Mouse (Mus musculus): ENCODE measurements around the gene Lpin1. TPM values are rescaled to one million over a fixed set of nuclear protein-coding genes. Genes with fewer than 3 reads are reported as not detected.

The Lpin1 gene
- polyA plus RNA-seq, 1 experiment = 19.6 TPM

- TF ChIP-seq CTCF (IDR thresholded peaks at IDR 0.05; ENCODE audit: low read depth, low read length) = no peak
- TF ChIP-seq POLR2A (IDR thresholded peaks at IDR 0.05; ENCODE audit: borderline replicate concordance, low read depth, low read length) = no peak
- Histone ChIP-seq H3K4me3 (ENCODE audit: insufficient read depth, low read length) (no peak overlapping the region), H3K27ac (ENCODE audit: insufficient read depth, low read depth, low read length) (no peak overlapping the region), H3K4me1 (ENCODE audit: control insufficient read depth, insufficient read depth, low read length) (no peaks in the 10 kb centered on the region)
These were observed 31.2 kb upstream of the Lpin1 start for GRCm38 (mm10) chr12:16642000-16642399.

GRCm38 (mm10) chr12:16640075-16640474, 29.3 kb upstream of the Lpin1 start:
- no peak overlapping the region for H3K27ac ChIP-seq (ENCODE audit: insufficient read depth, low read depth, low read length)
- TF ChIP-seq CTCF (IDR thresholded peaks at IDR 0.05; ENCODE audit: low read depth, low read length) = no peak
- TF ChIP-seq POLR2A (IDR thresholded peaks at IDR 0.05; ENCODE audit: borderline replicate concordance, low read depth, low read length) = no peak
- no peak overlapping the region for H3K4me3 ChIP-seq (ENCODE audit: insufficient read depth, low read length)
- H3K4me1 ChIP-seq (ENCODE audit: control insufficient read depth, insufficient read depth, low read length) = no peaks in the 10 kb centered on the region

GRCm38 (mm10) chr12:16639078-16639771, 28.5 kb upstream of the Lpin1 start:
- Histone ChIP-seq H3K4me3 (ENCODE audit: insufficient read depth, low read length) (no peak overlapping the region), H3K4me1 (ENCODE audit: control insufficient read depth, insufficient read depth, low read length) (no peaks in the 10 kb centered on the region)
- TF ChIP-seq POLR2A (IDR thresholded peaks at IDR 0.05; ENCODE audit: borderline replicate concordance, low read depth, low read length) (no peak), CTCF (IDR thresholded peaks at IDR 0.05; ENCODE audit: low read depth, low read length) (0 out of 2 replicates have a peak, but pooled peaks have one; percentile 21)

GRCm38 (mm10) chr12:16635816-16636215, 25.1 kb upstream of the Lpin1 start:
- Histone ChIP-seq H3K4me1 (ENCODE audit: control insufficient read depth, insufficient read depth, low read length) (no peaks in the 10 kb centered on the region), H3K27ac (ENCODE audit: insufficient read depth, low read depth, low read length) (no peak overlapping the region), H3K4me3 (ENCODE audit: insufficient read depth, low read length) (no peak overlapping the region)
- TF ChIP-seq POLR2A (IDR thresholded peaks at IDR 0.05; ENCODE audit: borderline replicate concordance, low read depth, low read length) = no peak
- no peak for TF ChIP-seq CTCF (IDR thresholded peaks at IDR 0.05; ENCODE audit: low read depth, low read length)

More at GRCm38 (mm10) chr12:16639078-16639771, 28.5 kb upstream of the Lpin1 start:
- H3K27ac ChIP-seq (ENCODE audit: insufficient read depth, low read depth, low read length) = no peak overlapping the region

- no peak overlapping the region for H3K27ac ChIP-seq (ENCODE audit: insufficient read depth, low read depth, low read length)
- TF ChIP-seq CTCF (IDR thresholded peaks at IDR 0.05; ENCODE audit: low read depth, low read length) (peak; percentile 94), POLR2A (IDR thresholded peaks at IDR 0.05; ENCODE audit: borderline replicate concordance, low read depth, low read length) (no peak)
These were observed 23.5 kb upstream of the Lpin1 start for GRCm38 (mm10) chr12:16634075-16634813.

GRCm38 (mm10) chr12:16633235-16633634, 22.5 kb upstream of the Lpin1 start:
- no peak overlapping the region for H3K27ac ChIP-seq (ENCODE audit: insufficient read depth, low read depth, low read length)
- no peaks in the 10 kb centered on the region for H3K4me1 ChIP-seq (ENCODE audit: control insufficient read depth, insufficient read depth, low read length)
- H3K4me3 ChIP-seq (ENCODE audit: insufficient read depth, low read length) = no peak overlapping the region
- TF ChIP-seq CTCF (IDR thresholded peaks at IDR 0.05; ENCODE audit: low read depth, low read length) = no peak
- no peak for TF ChIP-seq POLR2A (IDR thresholded peaks at IDR 0.05; ENCODE audit: borderline replicate concordance, low read depth, low read length)

More at GRCm38 (mm10) chr12:16634075-16634813, 23.5 kb upstream of the Lpin1 start:
- Histone ChIP-seq H3K4me1 (ENCODE audit: control insufficient read depth, insufficient read depth, low read length) (no peaks in the 10 kb centered on the region), H3K4me3 (ENCODE audit: insufficient read depth, low read length) (no peak overlapping the region)

GRCm38 (mm10) chr12:16631423-16631822, 20.7 kb upstream of the Lpin1 start:
- TF ChIP-seq CTCF (IDR thresholded peaks at IDR 0.05; ENCODE audit: low read depth, low read length) (no peak), POLR2A (IDR thresholded peaks at IDR 0.05; ENCODE audit: borderline replicate concordance, low read depth, low read length) (no peak)
- Histone ChIP-seq H3K4me1 (ENCODE audit: control insufficient read depth, insufficient read depth, low read length) (no peaks in the 10 kb centered on the region), H3K4me3 (ENCODE audit: insufficient read depth, low read length) (no peak overlapping the region), H3K27ac (ENCODE audit: insufficient read depth, low read depth, low read length) (no peak overlapping the region)

- Histone ChIP-seq H3K4me1 (ENCODE audit: control insufficient read depth, insufficient read depth, low read length) (no peaks in the 10 kb centered on the region), H3K4me3 (ENCODE audit: insufficient read depth, low read length) (no peak overlapping the region), H3K27ac (ENCODE audit: insufficient read depth, low read depth, low read length) (no peak overlapping the region)
- TF ChIP-seq CTCF (IDR thresholded peaks at IDR 0.05; ENCODE audit: low read depth, low read length) = no peak
- no peak for TF ChIP-seq POLR2A (IDR thresholded peaks at IDR 0.05; ENCODE audit: borderline replicate concordance, low read depth, low read length)
These were observed 20.1 kb upstream of the Lpin1 start for GRCm38 (mm10) chr12:16630866-16631185.

GRCm38 (mm10) chr12:16630152-16630865, 19.5 kb upstream of the Lpin1 start:
- TF ChIP-seq CTCF (IDR thresholded peaks at IDR 0.05; ENCODE audit: low read depth, low read length) = no peak
- TF ChIP-seq POLR2A (IDR thresholded peaks at IDR 0.05; ENCODE audit: borderline replicate concordance, low read depth, low read length) = no peak
- Histone ChIP-seq H3K27ac (ENCODE audit: insufficient read depth, low read depth, low read length) (no peak overlapping the region), H3K4me3 (ENCODE audit: insufficient read depth, low read length) (no peak overlapping the region), H3K4me1 (ENCODE audit: control insufficient read depth, insufficient read depth, low read length) (no peaks in the 10 kb centered on the region)
